Mouse (Mus musculus): ENCODE data around the gene Dcdc2a.

The Dcdc2a gene

GRCm38 (mm10) chr13:25055873-25056667 is at the start of gene Dcdc2a:
Dcdc2a (plus strand) TSS chr13:25056004.
- in situ Hi-C loops (cut with MboI; ENCODE audit: unreplicated experiment in 2 of 2): no loop called here

GRCm38 (mm10) chr13:25007115-25007514 is 48.7 kb upstream of the Dcdc2a start:
- in situ Hi-C loops (cut with MboI; ENCODE audit: unreplicated experiment in 2 of 2): no loop called here

GRCm38 (mm10) chr13:25018316-25018715 is 37.5 kb upstream of the Dcdc2a start:
- in situ Hi-C loops (cut with MboI; ENCODE audit: unreplicated experiment in 2 of 2): no loop called here

GRCm38 (mm10) chr13:25019793-25020539 is 35.8 kb upstream of the Dcdc2a start, which contains the start of gene Mrs2:
Mrs2 (minus strand) TSS chr13:25020379.
- in situ Hi-C loops (cut with MboI; ENCODE audit: unreplicated experiment in 2 of 2): loop anchor here (5.0 to 10.0 kb wide), 2 partner anchors 95 to 97 kb away; no protein-coding TSS in a partner anchor

- in situ Hi-C loops (cut with MboI; ENCODE audit: unreplicated experiment in 2 of 2): loop anchor here (5.0 to 10.0 kb wide), 2 partner anchors 94 to 97 kb away; no protein-coding TSS in a partner anchor
Observed at GRCm38 (mm10) chr13:25020540-25020892, 35.3 kb upstream of the Dcdc2a start.

- in situ Hi-C loops (cut with MboI; ENCODE audit: unreplicated experiment in 2 of 2): loop anchor here (5.0 to 10.0 kb wide), 2 partner anchors 92 to 95 kb away; no protein-coding TSS in a partner anchor
Observed at GRCm38 (mm10) chr13:25022386-25022785, 33.4 kb upstream of the Dcdc2a start.

GRCm38 (mm10) chr13:25023129-25023528 is 32.7 kb upstream of the Dcdc2a start:
- in situ Hi-C loops (cut with MboI; ENCODE audit: unreplicated experiment in 2 of 2): loop anchor here (5.0 to 10.0 kb wide), 2 partner anchors 92 to 94 kb away; no protein-coding TSS in a partner anchor

GRCm38 (mm10) chr13:25024655-25025054 is 31.1 kb upstream of the Dcdc2a start:
- in situ Hi-C loops (cut with MboI; ENCODE audit: unreplicated experiment in 2 of 2): loop anchor here (5.0 to 10.0 kb wide), 2 partner anchors 90 to 93 kb away; no protein-coding TSS in a partner anchor

GRCm38 (mm10) chr13:25026409-25027113 is 29.2 kb upstream of the Dcdc2a start:
- in situ Hi-C loops (cut with MboI; ENCODE audit: unreplicated experiment in 2 of 2): loop anchor here in 1 of 2 experiments (10.0 kb wide), 1 partner anchor 88 kb away; no protein-coding TSS in a partner anchor

- in situ Hi-C loops (cut with MboI; ENCODE audit: unreplicated experiment in 2 of 2): loop anchor here in 1 of 2 experiments (10.0 kb wide), 1 partner anchor 88 kb away; no protein-coding TSS in a partner anchor
Observed at GRCm38 (mm10) chr13:25027114-25027425, 28.7 kb upstream of the Dcdc2a start.

GRCm38 (mm10) chr13:25039488-25039887 is 16.3 kb upstream of the Dcdc2a start:
- in situ Hi-C loops (cut with MboI; ENCODE audit: unreplicated experiment in 2 of 2): no loop called here

- in situ Hi-C loops (cut with MboI; ENCODE audit: unreplicated experiment in 2 of 2): no loop called here
Observed at GRCm38 (mm10) chr13:25052671-25053070, 3.1 kb upstream of the Dcdc2a start.

GRCm38 (mm10) chr13:25055111-25055554 is 671 bp upstream of the Dcdc2a start:
- in situ Hi-C loops (cut with MboI; ENCODE audit: unreplicated experiment in 2 of 2): no loop called here

- in situ Hi-C loops (cut with MboI; ENCODE audit: unreplicated experiment in 2 of 2): no loop called here
Observed at GRCm38 (mm10) chr13:25066659-25067058, 10.9 kb downstream of the Dcdc2a start.

- in situ Hi-C loops (cut with MboI; ENCODE audit: unreplicated experiment in 2 of 2): no loop called here
Observed at GRCm38 (mm10) chr13:25067183-25067582, 11.4 kb downstream of the Dcdc2a start.

- in situ Hi-C loops (cut with MboI; ENCODE audit: unreplicated experiment in 2 of 2): no loop called here
Observed at GRCm38 (mm10) chr13:25069765-25070164, 14.0 kb downstream of the Dcdc2a start.

- in situ Hi-C loops (cut with MboI; ENCODE audit: unreplicated experiment in 2 of 2): no loop called here
Observed at GRCm38 (mm10) chr13:25070791-25071190, 15.0 kb downstream of the Dcdc2a start.

- in situ Hi-C loops (cut with MboI; ENCODE audit: unreplicated experiment in 2 of 2): no loop called here
Observed at GRCm38 (mm10) chr13:25077262-25077661, 21.5 kb downstream of the Dcdc2a start.

- in situ Hi-C loops (cut with MboI; ENCODE audit: unreplicated experiment in 2 of 2): no loop called here
Observed at GRCm38 (mm10) chr13:25083144-25083572, 27.4 kb downstream of the Dcdc2a start.

GRCm38 (mm10) chr13:25085147-25085546 is 29.3 kb downstream of the Dcdc2a start:
- in situ Hi-C loops (cut with MboI; ENCODE audit: unreplicated experiment in 2 of 2): no loop called here

GRCm38 (mm10) chr13:25091347-25091746 is 35.5 kb downstream of the Dcdc2a start:
- in situ Hi-C loops (cut with MboI; ENCODE audit: unreplicated experiment in 2 of 2): no loop called here
